Mouse (Mus musculus) heart, adult 2 months (tissue): ENCODE measurements around the gene Npnt.

Source experiments
- CTCF ChIP-seq: fragments of 200-600 bp; IDR thresholded peaks from 2 replicates; pipeline ENCODE4 v1.8.1; 2022; ENCODE audit warnings: antibody characterized with exemption, mild to moderate bottlenecking, moderate library complexity
- EP300 ChIP-seq: fragments of 200-500 bp; IDR thresholded peaks from 2 replicates; pipeline ENCODE4 v1.6.1; 2011; ENCODE audit warnings: low read depth, low read length, control low read depth; ENCODE audit not compliant: insufficient read depth
- POLR2A ChIP-seq: fragments of 200-500 bp; IDR thresholded peaks from 2 replicates; pipeline ENCODE4 v1.6.1; 2011; ENCODE audit warnings: mild to moderate bottlenecking, low read depth, low read length, control low read depth; ENCODE audit not compliant: insufficient read depth

GRCm38 (mm10) chr3:132897891-132898290 lies 52.2 kb downstream of the Npnt start:
- no peak for TF ChIP-seq POLR2A
- no peak for TF ChIP-seq CTCF
- no peak for TF ChIP-seq EP300
